Mouse (Mus musculus): ENCODE measurements around the gene Gpr18.

Gpr18 gene

DNA sequence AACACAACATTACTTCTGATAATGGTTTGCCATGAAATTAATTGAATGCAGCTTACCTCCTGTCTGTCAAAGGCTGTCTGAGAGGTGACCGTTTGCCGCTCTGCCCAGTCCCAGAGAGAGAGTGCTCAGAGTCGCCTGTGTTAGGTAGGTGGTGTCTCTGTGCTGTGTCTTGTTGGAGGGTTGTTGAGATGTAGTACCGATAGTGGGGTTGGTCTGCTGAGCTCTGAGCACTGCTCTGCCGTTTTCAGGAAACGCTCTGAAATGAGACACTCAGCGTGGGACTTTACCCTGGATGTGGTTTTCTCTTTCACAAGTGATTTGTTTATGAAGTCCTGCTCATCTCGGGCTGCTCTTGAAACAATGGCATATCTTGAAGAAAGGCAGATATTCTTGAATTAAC, at the start of gene Gpr18:
Gene Gpr18 (minus strand): TSS at position 161 of the 400 bp plus-strand sequence.
- DNase-seq (ENCODE audit: low spot score): no peak

GRCm38 (mm10) chr14:121964990-121965389, 49.4 kb upstream of the Gpr18 start, which contains the start of gene Gpr183:
Gene Gpr183 (minus strand): TSS chr14:121965195.
- DNase-seq (ENCODE audit: low spot score): no peak

- DNase-seq (ENCODE audit: low spot score): no peak
Observed at GRCm38 (mm10) chr14:121963942-121964335, 48.4 kb upstream of the Gpr18 start.

GRCm38 (mm10) chr14:121963251-121963941, 47.8 kb upstream of the Gpr18 start:
- no peak for DNase-seq (ENCODE audit: low spot score)

DNA sequence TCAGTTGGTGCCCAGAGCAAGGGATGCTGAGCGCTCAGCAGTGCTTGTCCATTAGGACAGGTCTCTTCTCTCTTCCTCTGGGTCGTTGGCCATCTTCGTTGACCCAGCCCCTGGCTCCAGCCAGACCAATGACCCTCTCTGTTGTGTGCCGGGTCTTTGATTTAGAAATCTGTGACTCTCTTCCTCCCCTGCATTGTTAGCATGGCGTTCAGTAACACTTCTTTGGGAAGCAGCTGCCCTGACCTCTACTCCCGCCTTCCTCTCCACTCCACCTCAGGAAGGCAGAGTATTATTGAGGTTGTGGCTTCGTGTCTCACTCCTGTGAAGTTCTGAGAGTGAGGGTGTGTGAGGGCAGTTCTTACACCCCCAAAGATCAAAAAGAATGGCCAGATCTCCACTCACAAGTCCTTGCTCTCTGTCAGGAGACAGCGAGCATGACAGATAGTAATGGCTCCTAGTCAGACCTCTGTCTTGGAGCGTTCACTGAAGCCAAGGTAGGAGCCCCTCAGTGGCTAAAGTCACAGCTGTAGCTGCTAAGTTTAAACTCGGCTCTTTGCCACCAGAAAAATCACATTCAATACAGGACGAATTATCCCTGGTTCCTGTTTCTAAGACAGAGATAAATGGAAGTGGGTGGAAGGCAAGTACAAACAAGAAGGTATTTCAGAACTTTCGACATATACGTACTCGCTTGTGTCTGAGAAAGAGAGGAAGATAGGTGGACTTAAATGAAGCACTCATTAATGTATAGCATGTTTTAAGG, 46.7 kb upstream of the Gpr18 start:
- no peak for DNase-seq (ENCODE audit: low spot score)

DNA sequence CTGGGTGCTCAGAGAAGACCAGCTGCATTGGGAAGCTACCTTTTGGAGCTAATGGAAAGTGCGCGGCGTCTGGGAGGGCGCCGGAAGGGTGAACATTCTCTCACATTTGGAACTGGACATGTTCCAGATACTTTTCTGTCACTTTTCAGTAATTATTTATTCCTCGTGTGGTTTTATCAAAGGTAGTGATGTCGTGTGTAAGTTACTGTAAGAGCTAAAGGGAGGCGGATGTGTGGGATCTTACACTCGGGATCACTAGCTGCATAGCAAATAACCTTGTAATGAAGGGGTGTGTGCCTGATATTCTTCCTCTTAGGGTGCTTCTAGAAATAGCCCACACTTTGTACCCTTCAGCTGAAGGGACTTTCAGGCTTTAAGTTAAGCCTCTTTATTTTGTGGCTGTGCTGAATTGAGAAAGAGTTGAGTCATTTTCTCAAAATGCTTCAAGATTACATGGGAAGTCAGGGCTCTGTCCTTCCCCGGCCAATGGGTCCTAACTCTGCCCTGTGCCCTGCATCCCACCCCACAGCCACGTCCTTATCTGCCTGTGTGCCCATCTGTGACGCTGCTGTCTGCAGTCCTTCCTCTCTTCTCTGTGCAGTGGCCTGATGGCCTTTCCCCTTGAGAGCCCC, 46.0 kb upstream of the Gpr18 start:
- DNase-seq (ENCODE audit: low spot score): no peak

GRCm38 (mm10) chr14:121960997-121961396, 45.4 kb upstream of the Gpr18 start:
- no peak for DNase-seq (ENCODE audit: low spot score)

GRCm38 (mm10) chr14:121960531-121960930, 45.0 kb upstream of the Gpr18 start:
- DNase-seq (ENCODE audit: low spot score): no peak

DNA sequence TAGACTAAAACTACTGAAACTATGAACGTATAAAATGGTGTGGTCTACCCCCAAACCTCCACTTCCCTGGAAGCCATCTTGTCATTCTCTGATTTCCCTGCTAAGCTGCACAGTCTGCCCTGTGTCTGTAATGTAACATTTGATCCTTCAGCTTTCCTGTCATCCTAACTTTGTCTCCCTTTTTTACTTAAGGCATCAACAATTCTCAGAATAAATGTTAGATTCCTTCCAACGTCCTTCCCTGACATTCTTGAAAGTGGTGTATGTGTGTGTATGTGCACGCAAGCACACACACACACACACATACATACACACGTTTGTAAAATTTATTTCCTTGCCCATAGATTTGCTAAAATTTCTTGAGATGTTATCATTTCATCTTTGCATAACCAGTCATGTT, 44.5 kb upstream of the Gpr18 start:
- DNase-seq (ENCODE audit: low spot score): no peak

DNA sequence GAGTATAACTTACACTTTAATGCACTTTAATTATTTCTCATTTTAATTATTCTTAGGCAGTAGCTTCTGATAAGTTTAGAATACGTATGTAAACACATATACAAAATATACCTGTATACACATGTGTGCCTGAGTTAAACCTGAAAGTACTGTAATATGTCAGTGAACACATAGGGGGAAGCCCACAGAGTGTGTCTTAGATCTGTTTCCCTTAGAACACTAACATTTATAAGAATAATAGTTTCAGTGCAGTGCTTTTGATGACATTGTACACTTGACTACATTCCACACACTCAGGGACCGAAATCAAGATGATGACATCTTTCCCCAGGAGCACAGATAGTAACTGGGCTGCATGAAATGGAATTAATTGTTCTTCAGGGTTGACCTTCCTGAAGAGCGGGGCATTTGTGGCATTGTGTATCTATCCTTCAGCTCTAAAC, 44.0 kb upstream of the Gpr18 start:
- DNase-seq (ENCODE audit: low spot score): no peak

DNA sequence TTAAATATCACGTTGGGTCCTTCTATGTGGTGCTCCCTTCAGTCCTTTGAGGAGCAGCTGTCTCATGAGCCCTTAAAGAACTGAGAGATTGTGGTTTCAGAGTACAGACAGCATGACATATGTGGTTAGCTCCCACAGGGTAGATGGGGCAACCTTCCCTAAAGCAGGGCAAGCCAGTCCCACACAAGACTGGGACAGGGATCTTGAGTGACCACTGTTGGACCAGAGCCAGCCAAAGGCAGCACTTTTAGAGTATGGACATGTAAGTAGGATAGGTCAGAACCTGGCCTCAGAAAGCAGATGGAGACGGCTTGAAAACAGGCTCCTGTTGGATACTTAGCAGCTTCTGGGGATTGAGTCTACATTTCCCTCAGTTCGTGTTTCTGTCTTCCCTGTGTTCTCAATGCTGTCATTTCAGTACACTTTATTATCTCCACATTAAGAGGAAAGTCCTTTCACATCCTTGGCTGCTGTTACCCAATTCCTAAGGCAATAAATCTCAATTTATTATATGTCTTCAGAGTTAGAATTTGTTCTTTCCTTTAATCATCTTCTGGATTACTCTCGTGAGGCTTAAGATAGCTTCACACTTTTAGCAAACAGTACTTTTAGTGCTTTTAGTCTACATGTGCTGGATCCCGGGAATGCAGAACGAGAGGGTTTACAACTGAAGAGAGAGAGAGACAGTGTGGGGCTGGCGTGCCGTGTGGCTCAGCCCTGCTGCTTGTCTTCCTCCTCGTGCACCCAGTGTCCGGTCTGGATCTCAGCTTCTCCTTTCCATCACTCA, 43.4 kb upstream of the Gpr18 start:
- DNase-seq (ENCODE audit: low spot score): no peak

DNA sequence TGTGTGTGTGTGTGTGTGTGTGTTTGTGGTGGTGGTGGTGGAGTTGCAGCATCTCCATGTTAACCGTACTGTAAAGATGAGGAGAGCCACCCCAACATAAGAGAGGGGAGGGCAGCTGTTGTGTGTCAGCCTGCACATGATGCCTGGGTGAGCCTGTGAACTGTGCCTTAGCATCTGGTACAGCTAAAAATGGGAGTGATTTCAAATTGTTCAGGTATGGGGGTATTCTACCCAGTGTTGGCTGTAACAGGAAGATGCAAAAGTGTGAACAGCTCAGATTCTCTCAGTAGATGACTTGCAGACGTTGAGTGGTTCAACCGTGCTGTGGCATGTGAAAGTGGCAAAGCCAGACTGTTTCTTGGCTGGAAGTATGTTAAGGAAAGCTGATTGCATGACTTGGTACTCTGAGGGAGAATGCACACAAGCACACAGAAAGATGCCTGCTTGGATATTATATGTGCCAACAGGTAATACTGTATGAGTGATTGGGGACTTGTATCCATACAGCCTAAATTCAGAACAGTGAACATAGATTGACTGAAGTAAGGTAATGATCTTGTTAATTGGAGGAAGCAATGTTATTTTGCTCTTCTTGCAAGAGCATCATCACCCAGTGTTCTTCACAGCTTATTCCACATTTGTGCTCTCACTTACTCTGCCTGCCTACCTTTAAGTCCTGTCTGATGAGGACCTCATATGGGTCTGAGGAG, 42.6 kb upstream of the Gpr18 start:
- no peak for DNase-seq (ENCODE audit: low spot score)

DNA sequence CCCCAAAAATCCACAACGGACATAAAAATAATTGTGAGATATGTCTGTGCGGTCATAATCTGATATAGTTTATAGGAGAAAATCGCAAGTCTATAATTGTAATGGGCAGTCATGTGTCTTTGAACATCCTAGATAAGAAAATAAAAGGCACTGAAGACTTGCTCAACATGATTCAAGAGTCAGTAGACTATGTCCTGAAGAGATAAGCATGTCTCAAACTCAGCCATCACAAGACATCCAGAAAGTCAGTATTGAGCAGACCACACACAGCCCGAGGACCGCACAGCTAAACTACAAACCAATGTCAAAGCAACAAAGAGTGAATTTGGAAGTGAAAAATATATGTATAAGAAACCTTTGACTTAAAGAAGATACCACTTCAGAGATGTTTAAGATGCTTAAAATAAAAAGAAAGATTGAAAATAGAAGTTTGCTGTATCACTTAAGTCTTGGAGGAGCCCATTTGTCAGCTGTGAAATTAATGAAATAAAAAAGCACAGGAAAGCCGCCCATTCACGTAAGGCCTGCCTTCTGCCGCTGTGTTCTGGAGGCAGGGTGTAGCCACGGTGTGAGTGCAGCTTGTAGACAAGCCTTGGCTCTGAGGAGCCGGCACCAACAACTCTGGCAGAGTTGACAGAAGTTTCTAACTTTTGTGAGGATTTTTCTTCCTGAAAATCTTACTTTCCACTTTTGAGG, 41.7 kb upstream of the Gpr18 start:
- no peak for DNase-seq (ENCODE audit: low spot score)

DNA sequence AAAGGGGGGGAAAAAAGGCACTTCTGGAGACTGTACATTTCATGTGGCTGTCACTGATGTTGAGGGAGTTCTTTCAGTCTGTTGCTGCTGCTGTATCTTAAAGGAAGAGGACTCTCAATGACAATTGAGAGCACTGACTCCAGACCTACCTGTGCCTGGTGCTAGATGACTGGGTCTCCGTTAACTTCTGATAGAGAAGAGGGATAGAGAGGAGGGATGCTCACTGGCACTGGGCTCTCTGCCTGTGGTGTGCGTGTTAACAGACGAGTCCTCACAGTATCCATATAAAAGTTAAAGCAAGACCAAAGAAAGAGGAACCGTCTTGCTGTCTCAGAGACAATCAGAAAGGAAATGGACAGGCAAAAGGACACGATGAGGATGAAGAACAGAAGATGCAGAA, 40.7 kb upstream of the Gpr18 start:
- no peak for DNase-seq (ENCODE audit: low spot score)

- no peak for DNase-seq (ENCODE audit: low spot score)
Observed at GRCm38 (mm10) chr14:121955176-121955795, 39.7 kb upstream of the Gpr18 start.

- DNase-seq (ENCODE audit: low spot score): no peak
Observed at GRCm38 (mm10) chr14:121954608-121955007, 39.0 kb upstream of the Gpr18 start.

DNA sequence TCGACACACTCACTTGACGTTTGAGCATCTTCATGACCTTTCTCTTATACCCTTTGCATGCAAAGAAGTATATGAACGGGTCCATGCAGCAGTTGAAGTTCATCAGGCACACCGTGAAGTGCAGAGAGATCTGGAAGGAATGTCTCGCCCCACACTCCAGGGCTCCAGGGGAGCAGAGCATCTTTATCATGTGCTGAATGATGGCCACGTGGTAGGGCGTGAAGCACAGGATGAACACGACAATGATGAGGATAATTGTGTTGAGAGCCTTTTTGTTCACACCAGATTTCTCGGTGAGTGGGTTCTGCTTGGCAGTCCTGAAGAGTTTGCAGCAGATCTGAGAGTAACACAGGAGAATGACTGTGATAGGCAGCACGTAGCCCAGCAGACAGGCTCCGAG, 38.5 kb upstream of the Gpr18 start:
- DNase-seq (ENCODE audit: low spot score): no peak

GRCm38 (mm10) chr14:121952046-121952400, 36.4 kb upstream of the Gpr18 start:
- DNase-seq (ENCODE audit: low spot score): no peak

DNA sequence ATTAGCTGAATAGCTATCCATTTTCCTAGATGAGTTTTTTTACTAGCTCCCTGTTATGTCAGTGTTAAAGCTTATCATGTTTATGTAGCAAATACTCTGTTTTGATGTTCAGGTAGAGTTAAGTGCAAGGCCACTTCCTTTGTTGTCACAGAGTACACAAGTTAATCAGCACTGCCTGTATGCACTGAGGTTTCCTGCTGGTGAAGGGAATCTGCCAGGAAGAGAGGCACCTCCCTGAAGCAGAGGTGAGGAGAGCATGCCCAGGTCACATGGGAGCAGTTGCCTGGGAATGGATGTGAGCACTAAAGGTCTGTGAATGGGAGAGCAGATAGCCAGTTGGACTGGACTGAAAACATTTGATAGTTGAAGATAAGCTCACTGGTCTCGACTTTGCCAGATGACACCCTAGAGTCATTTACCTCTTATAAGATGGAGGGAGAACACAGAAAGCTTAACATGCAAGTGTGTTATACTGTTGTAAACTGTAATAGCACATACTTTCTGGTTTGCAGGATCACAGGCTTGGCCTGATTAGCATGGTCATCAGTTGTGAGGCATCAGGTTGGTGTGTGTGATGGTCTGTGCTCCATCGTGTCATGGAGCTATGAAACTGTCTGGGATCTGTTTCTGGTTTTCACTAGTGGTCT, 35.9 kb upstream of the Gpr18 start:
- no peak for DNase-seq (ENCODE audit: low spot score)

DNA sequence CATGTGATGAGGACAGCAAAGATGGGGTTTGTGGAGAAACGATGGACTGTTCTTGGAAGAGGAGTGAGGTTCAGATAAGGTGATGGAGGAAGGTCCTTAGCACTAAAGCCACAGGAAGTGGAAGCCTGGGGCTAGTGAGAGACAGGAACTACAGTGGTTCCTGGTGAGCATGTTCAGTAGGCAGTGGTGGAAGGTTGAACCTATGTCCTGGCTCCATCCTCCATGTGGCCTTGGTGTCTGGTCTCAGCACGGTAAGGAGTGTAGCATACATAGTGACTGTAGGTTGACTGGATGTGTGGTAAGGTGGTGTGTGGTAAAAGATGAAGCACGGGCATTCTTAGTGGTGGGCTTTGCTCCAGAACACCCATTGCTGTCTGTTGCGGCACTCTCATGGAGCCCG, 34.3 kb upstream of the Gpr18 start:
- no peak for DNase-seq (ENCODE audit: low spot score)
